Mouse (Mus musculus) adrenal gland, postnatal 10 days (tissue): Measurements from ENCODE around the gene Myo16. TPM values are rescaled to one million over a fixed set of nuclear protein-coding genes. Genes with fewer than 3 reads are reported as not detected.
A peak's percentile ranks its signal among the peaks of the same experiment; 100 is the strongest.

Experiments used
- DNase-seq: peaks from one replicate; pipeline ENCODE4 v3.0.0; 2021; ENCODE audit warnings: mixed read lengths
- total RNA-seq, 2 experiments: library from RNA; stranded (reverse); gene quantifications; 2 replicates each; pipeline ENCODE4 v1.2.3; 2021

Gene Myo16
- total RNA-seq, 2 experiments from 2014 or later: 0.18 to 0.91 TPM

- DNase-seq: no peak
Measured at GRCm38 (mm10) chr8:10559479-10559878, 405.8 kb downstream of the Myo16 start.

DNA sequence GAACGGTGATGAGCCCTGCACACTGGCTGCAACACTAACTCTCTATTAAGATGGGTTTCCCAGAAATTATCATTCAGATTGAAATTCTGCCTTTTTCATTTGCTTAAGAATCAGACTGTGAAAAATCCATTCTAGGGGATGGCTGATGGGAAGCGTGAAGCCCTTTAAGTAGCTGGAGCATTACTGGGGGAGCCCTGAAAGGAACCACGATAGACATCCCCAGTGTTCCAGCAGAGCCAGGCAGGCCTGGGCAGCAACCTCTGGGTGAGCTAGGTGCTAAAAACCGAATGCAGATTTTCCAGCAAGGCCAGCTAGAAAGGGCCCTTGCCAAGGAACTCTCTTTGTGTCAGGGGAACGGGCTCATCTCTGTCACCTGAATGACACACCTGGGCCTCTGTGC, 407.9 kb downstream of the Myo16 start:
- DNase-seq: no peak

DNA sequence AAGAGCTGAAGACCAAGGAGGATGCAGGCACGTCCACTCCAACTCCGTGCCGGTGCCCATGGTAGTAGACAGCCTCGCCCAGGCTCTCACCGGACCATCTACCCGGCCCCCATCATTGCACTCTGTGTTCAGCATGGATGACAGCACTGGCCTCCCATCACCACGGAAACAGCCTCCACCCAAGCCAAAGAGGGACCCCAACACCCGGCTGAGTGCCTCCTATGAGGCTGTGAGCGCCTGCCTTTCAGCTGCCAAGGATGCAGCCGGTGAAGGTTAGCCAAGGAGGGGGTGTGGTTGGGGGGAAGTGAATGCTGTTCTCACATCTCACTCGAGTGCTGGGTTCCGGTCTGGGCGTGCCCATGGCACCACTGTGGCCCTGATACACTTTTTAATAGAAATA, 408.3 kb downstream of the Myo16 start:
- no peak for DNase-seq

DNA sequence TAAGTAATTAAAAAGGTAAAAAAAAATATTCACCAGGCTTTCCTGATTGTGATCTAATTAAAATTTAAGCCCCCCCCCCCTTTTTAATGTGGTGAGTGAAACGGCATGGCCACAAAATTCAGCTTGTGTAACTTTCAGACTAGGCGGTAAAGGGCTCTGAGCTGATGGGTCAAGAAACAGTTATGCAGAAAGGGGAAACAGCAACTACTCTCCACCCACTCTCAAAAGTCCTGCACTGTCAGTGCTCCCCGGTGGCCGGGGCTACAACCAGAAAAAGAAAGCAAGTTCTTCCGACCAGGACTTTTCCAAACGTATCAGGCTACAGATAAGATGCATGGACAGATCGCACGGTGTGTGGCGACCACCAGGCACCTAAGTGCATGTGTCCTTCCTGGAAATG, 408.9 kb downstream of the Myo16 start:
- no peak for DNase-seq

GRCm38 (mm10) chr8:10565231-10566029, 411.7 kb downstream of the Myo16 start:
- no peak for DNase-seq

GRCm38 (mm10) chr8:10568448-10568847, 414.7 kb downstream of the Myo16 start:
- no peak for DNase-seq

GRCm38 (mm10) chr8:10574096-10574495, 420.4 kb downstream of the Myo16 start:
- DNase-seq: peak; percentile 90

GRCm38 (mm10) chr8:10575244-10575643, 421.5 kb downstream of the Myo16 start:
- no peak for DNase-seq

GRCm38 (mm10) chr8:10586956-10587744, 433.4 kb downstream of the Myo16 start:
- peak; percentile 67 for DNase-seq

GRCm38 (mm10) chr8:10589422-10589933, 435.8 kb downstream of the Myo16 start:
- DNase-seq: no peak

DNA sequence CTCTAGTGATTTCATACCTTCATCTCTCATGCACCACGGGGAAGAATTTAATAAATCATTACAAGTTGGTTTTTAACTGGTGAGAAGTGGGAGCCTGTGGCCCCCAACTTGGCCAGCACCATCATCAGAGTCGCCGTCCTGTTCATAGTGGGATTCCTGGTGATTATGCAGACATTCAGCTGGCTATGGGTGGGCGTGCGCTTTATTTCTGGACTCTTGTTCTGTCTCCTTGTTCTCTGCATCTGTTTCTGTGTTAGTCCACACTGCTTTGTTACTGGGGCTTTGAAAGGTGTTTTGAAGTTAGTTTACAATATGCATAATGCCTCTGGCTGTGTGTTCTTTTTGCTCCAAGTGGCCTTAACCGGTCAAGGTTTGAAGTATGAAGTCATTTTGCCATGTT, 439.2 kb downstream of the Myo16 start:
- no peak for DNase-seq

DNA sequence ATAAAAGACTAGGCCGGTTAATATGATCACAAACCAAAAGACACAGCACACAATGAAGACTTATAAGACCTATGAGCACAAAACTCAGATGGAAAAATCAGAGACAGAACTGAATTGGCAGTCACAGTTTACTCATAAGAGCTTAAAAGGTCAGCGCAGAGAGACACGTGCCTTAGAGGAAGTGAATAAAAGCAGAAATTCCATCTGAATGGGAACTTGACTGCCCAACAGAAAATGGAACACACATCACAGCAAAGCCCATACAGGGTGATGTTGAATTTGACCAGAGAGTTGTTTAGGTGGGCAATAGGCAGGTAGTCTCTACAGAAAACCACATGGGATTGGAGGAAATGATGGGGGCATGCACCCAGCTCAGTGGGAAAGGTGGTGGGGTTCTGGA, 442.6 kb downstream of the Myo16 start:
- no peak for DNase-seq

DNA sequence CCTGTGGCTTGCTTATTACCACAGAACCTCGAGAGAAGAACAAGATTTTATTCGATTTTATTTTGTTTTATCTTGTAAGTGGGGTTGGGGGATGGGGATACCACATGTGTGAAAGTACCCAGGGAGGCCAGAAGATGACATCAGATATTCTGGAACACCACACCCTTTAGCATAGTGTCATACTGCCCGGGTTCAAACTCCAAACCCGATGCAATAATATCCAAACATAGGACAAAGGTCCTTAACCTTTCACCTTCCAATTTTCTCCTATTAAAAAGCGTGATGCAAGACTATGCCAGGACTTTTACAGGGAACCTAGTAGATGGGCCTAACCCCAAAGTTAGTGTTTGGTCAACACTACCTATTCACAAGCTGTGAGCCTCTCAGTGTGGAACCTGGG, 443.9 kb downstream of the Myo16 start:
- no peak for DNase-seq

DNA sequence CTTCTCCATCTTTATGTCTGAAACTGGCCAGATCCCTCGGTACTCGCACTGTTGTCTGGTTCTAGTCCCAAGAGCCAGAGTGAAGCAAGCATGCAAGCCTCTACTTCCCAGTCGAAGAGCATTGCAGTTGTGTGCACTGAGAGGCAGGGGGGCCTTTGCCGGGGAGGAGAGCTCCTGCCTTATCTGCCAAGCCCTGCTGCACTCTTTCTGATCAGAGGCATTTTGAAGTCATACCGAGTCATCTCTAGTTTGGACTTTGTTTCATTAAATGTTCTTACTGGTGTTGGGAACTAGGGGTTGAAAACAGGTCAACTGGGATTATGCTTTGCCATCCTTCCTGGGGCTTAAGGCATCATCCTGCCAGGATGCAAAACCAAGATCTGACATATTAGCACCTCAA, 445.2 kb downstream of the Myo16 start:
- no peak for DNase-seq

GRCm38 (mm10) chr8:10606028-10606815, 452.5 kb downstream of the Myo16 start:
- peak; percentile 10 for DNase-seq

GRCm38 (mm10) chr8:10606816-10607209, 453.1 kb downstream of the Myo16 start:
- DNase-seq: no peak

- DNase-seq: no peak
Measured at GRCm38 (mm10) chr8:10611636-10612035, 457.9 kb downstream of the Myo16 start.

GRCm38 (mm10) chr8:10613371-10613770, 459.7 kb downstream of the Myo16 start:
- no peak for DNase-seq

DNA sequence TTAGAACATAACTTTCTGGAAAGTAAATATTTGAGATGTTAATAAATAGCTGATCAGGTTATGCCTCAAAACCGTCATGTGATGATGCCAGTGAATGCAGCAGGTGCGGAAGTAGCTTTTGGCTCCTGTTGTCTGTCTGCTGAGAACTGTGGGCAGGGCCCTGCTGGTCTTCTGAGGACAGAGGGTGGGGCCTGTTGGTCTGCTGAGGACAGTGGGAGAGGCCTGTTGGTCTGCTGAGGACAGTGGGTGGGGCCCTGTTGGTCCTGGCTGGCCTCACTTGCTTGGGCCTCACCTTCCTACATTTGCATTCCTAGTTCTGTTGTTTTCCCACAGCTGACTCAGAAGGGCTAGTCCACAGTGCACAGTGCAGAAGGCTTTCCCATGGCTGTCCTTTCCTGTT, 466.0 kb downstream of the Myo16 start:
- no peak for DNase-seq

DNA sequence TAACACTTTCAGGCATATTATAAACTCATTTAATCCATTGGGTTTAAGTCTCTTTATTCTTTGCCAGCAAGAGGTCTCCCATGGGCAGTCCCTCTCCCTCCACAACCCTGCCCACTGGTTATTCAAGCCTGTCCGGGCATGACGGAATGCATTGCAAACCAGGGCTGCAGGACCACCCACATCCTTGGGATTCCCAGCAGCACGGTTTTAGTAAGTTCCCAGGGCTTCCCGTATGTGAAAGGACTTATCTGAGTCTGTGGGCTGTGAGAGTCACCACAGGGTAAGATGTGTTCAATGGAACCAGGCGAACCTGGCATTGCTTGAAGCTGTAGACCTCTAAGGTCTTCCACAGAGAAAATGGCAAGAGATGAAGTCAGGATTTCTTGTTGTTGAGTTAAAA, 471.6 kb downstream of the Myo16 start:
- no peak for DNase-seq

DNA sequence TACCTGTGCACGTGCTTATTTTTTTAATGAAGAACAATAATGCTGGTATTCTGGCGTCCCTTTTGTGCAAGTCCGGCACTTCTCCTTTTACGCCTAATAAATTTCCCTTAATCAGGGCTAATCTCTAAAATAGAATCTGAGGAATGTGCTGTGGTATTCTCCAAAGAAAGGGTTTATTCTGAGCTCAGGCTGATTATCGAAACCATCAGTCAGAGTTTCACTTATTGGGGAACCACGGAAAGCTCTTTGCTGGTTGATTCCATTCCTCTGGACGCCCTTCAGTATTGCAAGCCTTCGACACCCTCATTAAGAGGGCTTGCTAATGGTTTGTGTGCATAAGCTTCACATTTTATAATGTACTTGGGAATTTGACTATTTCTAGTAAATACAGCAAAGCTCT, 475.0 kb downstream of the Myo16 start:
- no peak for DNase-seq

DNA sequence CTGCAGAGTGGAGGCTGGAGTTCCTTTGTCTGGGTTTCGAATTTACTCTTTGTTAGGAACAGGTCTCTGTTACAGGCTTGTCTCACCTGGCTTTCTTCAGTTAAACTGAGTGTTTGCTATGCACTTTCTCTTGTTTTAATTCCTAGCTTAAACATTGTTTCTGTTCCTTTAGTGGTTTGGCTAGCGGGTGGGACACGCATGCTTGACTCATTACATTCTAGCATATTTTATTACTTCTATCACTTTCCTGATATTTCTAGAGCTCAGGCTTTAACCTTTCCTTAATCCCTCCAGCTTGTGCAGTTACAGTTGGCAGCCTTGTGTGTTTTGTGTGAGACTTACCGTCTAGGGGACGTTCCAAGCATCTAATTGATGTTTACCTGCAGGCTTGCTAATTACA, 476.2 kb downstream of the Myo16 start:
- no peak for DNase-seq

DNA sequence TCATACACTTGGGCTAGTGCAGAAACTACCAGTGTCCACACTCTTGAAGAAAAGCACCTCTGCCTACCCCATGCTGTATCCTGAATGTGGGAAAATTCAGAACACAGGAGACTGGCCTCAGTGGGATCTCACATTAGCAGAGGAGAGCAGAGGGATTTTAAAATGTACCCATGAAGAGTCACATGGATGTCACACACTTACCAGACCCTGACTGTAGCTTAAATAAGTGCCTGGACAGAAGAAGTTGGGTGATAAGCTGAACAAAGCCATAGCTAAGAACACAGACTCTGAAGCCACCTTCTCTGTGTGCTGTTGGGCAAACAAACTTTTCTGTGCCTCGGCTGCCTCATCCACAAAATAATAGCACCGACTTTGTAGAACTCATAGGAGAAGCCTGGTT, 477.3 kb downstream of the Myo16 start:
- no peak for DNase-seq
